Mouse (Mus musculus) heart, embryonic 11.5 days (tissue): ENCODE measurements at regions not wholly inside any gene's neighbourhood (a gene's known extent, or its start where the extent isn't known, plus 50 kb on each side); places are given as distances from the start of the nearest gene placed in this dataset.

Experiments
- ATAC-seq: fragments of 200-750 bp; cut with Nextera tagmentation; replicated peaks from 2 replicates; pipeline ENCODE4 v1.8.0; 2017; ENCODE audit warnings: moderate library complexity; ENCODE audit not compliant: insufficient number of reproducible peaks, low FRiP score, low TSS enrichment
- H3K27ac ChIP-seq: fragments of 300-500 bp; sonication (generic); 2 replicates; pipeline ENCODE4 v1.5.1; 2014; ENCODE audit warnings: mild to moderate bottlenecking, low read depth, low read length
- H3K27me3 ChIP-seq: fragments of 300-500 bp; sonication (generic); 2 replicates; pipeline ENCODE4 v1.6.1; 2014; ENCODE audit warnings: mild to moderate bottlenecking, low read length, mixed read lengths; ENCODE audit not compliant: control insufficient read depth, insufficient read depth
- H3K36me3 ChIP-seq: fragments of 300-500 bp; sonication (generic); 2 replicates; pipeline ENCODE4 v1.6.1; 2014; ENCODE audit warnings: mild to moderate bottlenecking, low read length, moderate library complexity, mixed read lengths; ENCODE audit not compliant: control insufficient read depth, insufficient read depth
- H3K4me1 ChIP-seq: fragments of 300-500 bp; sonication (generic); 2 replicates; pipeline ENCODE4 v1.6.1; 2014; ENCODE audit warnings: low read length; ENCODE audit not compliant: control insufficient read depth, insufficient read depth
- H3K4me2 ChIP-seq: fragments of 300-500 bp; sonication (generic); 2 replicates; pipeline ENCODE4 v1.6.1; 2014; ENCODE audit warnings: mild to moderate bottlenecking, moderate library complexity
- H3K4me3 ChIP-seq: fragments of 300-500 bp; sonication (generic); 2 replicates; pipeline ENCODE4 v1.5.1; 2014; ENCODE audit warnings: low read depth, low read length
- H3K9ac ChIP-seq: fragments of 300-500 bp; sonication (generic); 2 replicates; pipeline ENCODE4 v1.6.1; 2014; ENCODE audit warnings: mild to moderate bottlenecking, low read depth, low read length, moderate library complexity
- H3K9me3 ChIP-seq: fragments of 300-500 bp; sonication (generic); replicated peaks from 2 replicates; pipeline ENCODE4 v1.6.1; 2016; ENCODE audit warnings: low read length; ENCODE audit not compliant: control insufficient read depth
- WGBS: fragments of 180-500 bp; shearing (Covaris S2); extraction: QIAGEN DNeasy Blood & Tissue Kit; methylation state at CpG from one replicate; pipeline ENCODE4 v1.1.7; 2014; ENCODE audit not compliant: insufficient replicate concordance; 5-methylcytosine and 5-hydroxymethylcytosine counted together

- H3K27ac ChIP-seq = no peak overlapping the region
- no peak overlapping the region for H3K4me3 ChIP-seq
- no peaks in the 10 kb centered on the region for H3K36me3 ChIP-seq
- H3K27me3 ChIP-seq = no peaks in the 10 kb centered on the region
- WGBS = 76% methylated on average over 8 of the region's 8 CpGs
- no peaks in the 10 kb centered on the region for H3K4me1 ChIP-seq
- no peak for ATAC-seq
- H3K4me2 ChIP-seq = no peak overlapping the region
- no peak overlapping the region for H3K9ac ChIP-seq
- H3K9me3 ChIP-seq = no peaks in the 10 kb centered on the region
Measured at GRCm38 (mm10) chr13:40429831-40430230, 68.6 kb upstream of the Ofcc1 start.

- no peak overlapping the region for H3K4me3 ChIP-seq
- no peaks in the 10 kb centered on the region for H3K36me3 ChIP-seq
- no peaks in the 10 kb centered on the region for H3K9me3 ChIP-seq
- no peak for ATAC-seq
- H3K4me2 ChIP-seq = no peak overlapping the region
- no peak overlapping the region for H3K9ac ChIP-seq
- H3K4me1 ChIP-seq = no peaks in the 10 kb centered on the region
- no peak overlapping the region for H3K27ac ChIP-seq
- no peaks in the 10 kb centered on the region for H3K27me3 ChIP-seq
- WGBS = 80% methylated on average over 3 of the region's 3 CpGs
Measured at GRCm38 (mm10) chr13:40423051-40423450, 61.8 kb upstream of the Ofcc1 start.

- H3K4me3 ChIP-seq = no peak overlapping the region
- no peaks in the 10 kb centered on the region for H3K27me3 ChIP-seq
- no peaks in the 10 kb centered on the region for H3K36me3 ChIP-seq
- H3K4me2 ChIP-seq = no peak overlapping the region
- ATAC-seq = no peak
- no peak overlapping the region for H3K27ac ChIP-seq
- H3K4me1 ChIP-seq = no peaks in the 10 kb centered on the region
- no peak overlapping the region for H3K9ac ChIP-seq
- WGBS = 79% methylated on average over 3 of the region's 3 CpGs
- no peaks in the 10 kb centered on the region for H3K9me3 ChIP-seq
Measured at GRCm38 (mm10) chr13:40417856-40418255, 56.6 kb upstream of the Ofcc1 start.

- WGBS = 83% methylated on average over 11 of the region's 11 CpGs
- Histone ChIP-seq H3K9me3 (no peaks in the 10 kb centered on the region), H3K27ac (no peak overlapping the region), H3K36me3 (no peaks in the 10 kb centered on the region), H3K4me1 (no peaks in the 10 kb centered on the region), H3K9ac (no peak overlapping the region), H3K27me3 (no peaks in the 10 kb centered on the region), H3K4me2 (no peak overlapping the region), H3K4me3 (no peak overlapping the region)
- ATAC-seq = no peak
Measured at GRCm38 (mm10) chr13:40413074-40413473, 51.8 kb upstream of the Ofcc1 start.
